Mouse (Mus musculus) cerebral cortex, adult 2 months (tissue): ENCODE measurements around the gene Prss40.

Experiments
- WGBS: fragments of 180-500 bp; shearing (Covaris S2); methylation state at CpG from one replicate; pipeline ENCODE4 v1.1.7; 2018; 5-methylcytosine and 5-hydroxymethylcytosine counted together

Gene Prss40

DNA sequence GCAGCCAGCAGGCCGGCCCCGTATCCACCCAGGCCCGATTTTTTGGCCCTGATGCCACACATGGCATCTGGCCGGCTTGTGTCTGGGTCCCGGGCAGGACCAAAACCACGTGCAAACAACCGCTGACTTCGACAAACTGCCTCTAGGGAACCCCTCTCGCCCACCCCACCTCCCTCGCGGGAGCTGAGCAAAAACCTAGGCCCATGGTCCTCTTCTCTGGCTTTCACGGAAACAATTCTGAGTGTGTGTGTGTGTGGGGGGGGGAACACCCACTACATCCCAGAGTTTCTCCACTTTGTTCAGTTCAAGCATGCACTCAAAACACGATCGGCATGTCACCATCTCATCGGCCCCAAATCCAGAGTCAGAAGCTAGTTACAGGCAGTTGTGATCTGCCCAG lies at the start of gene Prss40:
TSS of gene Prss40 (minus strand) at position 101 of the 400 bp plus-strand sequence.
- WGBS, result 90% methylated on average over 15 of the region's 15 CpGs

GRCm38 (mm10) chr1:34602363-34602762 lies 41.6 kb upstream of the Prss40 start:
- WGBS, result 21% methylated on average over 8 of the region's 8 CpGs

DNA sequence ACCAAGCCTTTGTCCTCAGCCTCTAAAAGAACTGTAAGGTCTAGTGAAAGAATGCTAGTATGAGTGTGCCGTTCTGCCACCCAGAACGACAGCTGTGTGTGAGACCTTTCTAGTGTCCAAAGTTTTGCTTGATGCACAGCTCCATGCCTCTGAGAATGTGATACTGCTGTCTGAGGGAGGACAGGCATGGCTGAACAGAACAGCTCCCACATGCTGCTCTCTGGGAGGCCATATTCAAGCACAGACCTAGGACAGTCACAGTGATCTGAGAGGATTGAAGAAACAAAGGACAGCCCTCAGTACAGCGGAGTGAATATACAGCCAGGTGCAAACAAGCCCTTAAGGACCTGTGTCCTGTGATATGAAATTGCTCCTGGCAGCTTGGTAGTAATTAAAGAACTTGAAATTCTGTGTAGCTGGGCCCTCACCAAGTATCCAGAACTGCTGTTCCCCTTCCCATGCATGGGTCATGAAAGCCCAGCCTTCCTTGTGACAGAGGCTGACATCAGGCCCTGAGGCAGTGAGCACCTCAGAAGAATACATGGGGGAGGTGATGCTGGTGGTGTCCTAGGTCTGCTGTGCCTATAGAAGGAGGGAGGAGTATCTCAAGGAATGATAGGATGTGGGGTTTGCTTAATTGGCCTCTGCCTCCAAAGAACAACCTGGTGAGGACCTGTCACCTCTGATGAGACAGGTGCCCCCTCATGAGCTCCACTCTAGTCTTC lies 40.7 kb upstream of the Prss40 start:
- 73% methylated on average over 3 of the region's 3 CpGs for WGBS

GRCm38 (mm10) chr1:34600000-34600399 lies 39.3 kb upstream of the Prss40 start:
- WGBS, result 79% methylated on average over 15 of the region's 15 CpGs

DNA sequence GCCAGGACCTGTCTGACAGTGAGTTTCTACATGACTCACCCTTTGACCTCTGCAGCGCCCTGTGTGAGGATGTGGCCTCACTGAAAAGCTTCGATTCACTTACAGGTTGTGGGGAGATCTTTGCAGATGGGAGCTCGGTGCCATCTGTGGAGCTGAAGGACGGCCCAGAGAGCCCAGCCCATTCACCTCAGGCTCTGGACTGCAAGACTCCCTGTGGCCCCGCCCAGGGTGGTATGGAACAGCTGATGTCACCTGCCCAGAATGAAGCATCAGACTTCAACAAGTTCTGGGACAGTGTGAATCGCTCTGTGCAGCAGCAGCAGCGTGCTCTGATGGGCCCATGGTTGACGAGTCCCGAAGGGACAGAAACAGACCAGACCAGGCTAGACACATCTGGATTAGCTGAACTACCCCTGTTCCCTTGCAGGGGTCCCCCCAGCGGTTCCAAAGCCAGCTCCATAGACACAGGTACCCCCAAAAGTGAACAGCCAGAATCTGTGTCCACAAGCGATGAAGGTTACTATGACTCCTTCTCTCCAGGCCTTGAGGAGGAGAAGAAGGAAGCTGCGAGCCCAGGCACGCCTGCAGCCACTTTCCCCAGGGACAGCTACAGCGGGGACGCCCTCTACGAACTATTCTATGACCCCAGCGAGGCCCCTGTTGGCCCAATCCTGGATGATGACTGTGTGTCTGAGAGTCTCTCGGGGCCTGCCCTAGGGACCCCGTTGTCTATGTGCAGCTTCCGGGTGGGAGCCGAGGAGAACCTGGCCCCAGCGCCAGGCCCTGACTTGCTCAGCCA lies 26.8 kb upstream of the Prss40 start:
- WGBS, result 85% methylated on average over 22 of the region's 22 CpGs

GRCm38 (mm10) chr1:34584736-34585135 lies 24.0 kb upstream of the Prss40 start:
- WGBS, result 61% methylated on average over 4 of the region's 4 CpGs

DNA sequence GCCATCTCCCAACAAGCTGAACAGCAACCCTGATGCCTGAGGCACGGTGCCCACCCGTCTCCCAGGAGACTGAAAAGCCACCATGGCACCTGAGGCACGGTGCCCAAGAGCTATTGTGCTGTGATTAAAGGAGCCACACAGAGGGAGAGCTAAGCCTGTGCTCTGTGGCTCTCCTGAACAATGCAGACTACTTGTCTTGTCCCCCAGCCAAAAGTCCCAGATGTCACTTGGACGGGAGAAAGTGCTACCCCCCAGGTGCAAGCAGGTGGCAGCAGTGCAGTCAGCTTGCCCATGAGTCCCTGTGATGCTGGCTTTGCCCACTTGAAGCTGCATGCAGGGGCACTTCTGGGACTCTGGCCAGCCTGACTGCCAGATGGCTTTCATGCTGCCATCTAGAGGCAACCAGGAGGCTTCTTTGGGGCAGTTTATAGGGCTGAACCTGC lies 23.1 kb upstream of the Prss40 start:
- 10% methylated on average over 4 of the region's 4 CpGs for WGBS

- 71% methylated on average over 6 of the region's 6 CpGs for WGBS
Observed at GRCm38 (mm10) chr1:34582218-34582617, 21.5 kb upstream of the Prss40 start.

DNA sequence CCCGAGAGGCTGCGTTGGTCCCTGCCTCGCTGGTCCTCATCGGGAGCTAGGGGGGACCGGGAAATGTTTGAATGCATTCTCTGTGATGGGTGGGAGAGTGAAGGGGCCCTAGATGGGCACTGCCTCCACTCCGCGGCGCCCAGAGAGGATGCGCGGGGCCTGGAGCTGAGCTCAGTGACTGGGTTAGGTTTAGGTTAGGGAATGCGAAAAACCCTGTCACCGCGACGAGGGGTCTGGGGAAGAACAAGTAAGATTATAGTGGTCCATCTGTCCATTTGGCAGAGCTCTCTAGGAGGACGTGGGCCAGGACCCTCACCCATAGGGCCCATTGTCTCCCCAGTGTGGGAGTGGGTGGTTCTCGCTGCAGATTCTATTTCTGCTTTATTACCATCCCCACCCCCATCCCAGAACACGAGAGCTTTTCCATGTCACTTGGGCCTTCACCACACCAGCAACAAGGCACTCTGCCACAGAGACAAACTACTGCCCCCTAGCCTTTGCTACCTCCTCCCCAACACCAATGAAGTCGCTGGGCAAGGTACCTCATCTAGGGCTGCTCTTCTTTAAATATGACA lies 19.1 kb upstream of the Prss40 start:
- WGBS, result under 1% methylated on average over 18 of the region's 18 CpGs

DNA sequence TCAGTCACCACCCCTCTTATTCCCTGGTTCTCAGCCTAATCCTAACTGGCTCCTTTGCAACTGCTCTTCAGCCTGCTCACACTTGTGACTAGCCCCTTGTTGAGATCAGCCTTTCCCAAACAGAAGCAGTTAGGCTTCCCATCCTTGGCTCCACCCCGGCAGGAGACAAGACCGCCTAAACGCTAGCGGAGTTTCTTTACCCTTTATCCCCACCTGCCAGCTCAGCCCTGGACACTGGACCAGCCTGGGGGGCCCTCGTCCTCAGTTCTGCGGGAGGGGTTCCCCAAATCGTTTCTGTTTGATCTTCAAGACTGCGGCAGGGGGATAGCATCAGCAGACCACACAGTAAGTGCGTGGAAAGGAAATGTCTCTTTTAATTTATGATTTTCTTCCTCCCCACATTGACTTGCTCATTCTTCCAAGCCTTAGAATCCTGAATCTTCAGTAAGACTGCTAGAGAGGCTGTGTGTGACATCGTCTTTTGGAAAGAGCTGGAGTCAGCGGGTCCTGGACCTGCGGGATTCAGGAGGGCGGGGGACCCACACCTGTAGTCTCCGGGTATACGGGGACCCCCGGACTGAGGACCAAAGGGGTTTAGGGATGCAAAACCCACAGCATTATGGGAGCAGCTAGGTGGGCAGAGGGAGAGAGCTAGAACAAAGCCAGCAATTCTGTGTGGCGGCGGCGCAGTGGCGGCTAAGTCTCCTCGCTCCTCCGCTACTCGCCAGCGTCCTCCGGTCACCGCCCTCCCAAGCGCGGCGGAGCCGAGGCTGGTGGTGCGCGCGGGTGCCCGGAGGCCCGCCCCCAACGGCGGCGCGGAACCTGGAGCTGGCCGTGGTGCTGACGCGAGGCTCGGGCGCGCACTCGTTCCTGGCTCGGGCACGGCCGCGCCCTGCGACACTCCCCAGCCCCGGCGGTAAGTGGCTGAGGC lies 18.4 kb upstream of the Prss40 start, which contains the start of gene Amer3:
TSS of gene Amer3 (plus strand) at position 807 of the 931 bp plus-strand sequence.
- under 1% methylated on average over 53 of the region's 53 CpGs for WGBS

DNA sequence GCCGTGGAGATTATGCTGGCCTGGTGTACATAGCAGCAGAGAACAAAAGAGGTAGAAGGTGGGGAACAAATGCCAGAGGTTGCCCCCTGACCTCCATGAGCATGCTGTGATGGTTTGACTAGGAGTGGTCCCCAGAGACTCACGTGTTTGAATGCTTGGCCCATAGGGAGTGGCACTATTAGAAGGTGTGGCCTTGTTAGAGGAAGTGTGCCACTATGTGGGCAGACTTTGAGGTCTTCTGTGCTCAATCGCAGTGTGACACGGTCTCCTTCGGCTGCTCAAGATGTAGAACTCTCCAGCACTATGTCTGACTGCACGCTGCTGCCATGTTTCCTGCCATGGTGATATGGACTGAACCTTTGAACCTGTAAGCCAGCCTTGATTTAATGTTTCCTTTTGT lies 12.5 kb upstream of the Prss40 start:
- 90% methylated on average over 6 of the region's 6 CpGs for WGBS

DNA sequence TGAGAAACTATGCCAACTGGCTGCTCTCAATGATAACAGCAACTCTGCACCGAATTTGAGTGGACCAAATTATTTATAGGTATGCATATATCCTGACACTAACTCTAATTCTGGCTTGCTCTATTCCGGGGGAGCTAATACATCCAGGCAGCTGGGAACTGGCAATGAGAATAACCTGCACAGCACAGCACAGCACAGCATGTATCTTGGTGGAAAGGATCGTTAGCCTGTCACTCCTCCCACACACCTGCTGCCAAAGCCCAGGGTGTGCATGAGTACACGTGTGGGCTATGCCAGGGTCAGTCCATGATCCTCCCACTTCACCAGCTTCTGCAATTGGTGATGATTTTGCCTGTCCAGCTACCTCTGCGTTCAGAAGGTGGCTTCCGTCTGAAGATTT lies 10.7 kb upstream of the Prss40 start:
- WGBS, result 36% methylated on average over 6 of the region's 6 CpGs

- WGBS, result 94% methylated on average over 2 of the region's 2 CpGs
Observed at GRCm38 (mm10) chr1:34569876-34570275, 9.1 kb upstream of the Prss40 start.

DNA sequence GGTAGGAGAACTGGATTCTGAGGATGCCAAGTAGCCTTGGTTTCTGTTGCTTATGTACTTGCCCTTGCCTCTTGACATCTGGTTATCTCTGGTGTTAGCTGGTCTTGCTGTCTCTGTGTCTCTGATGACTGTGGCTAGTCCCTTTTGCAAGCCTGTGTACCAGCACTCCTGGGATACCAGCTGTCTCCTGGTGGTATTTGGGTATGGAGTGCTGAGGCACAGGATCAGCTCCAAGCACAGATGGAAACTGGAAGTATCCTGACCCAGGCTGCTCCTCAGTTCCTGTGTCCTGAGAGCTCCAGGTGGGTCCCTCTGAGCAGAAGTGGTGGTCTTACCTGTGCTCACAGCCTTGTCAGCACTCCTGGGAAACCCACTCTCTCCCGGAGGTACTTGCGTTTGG lies 7.4 kb upstream of the Prss40 start:
- WGBS, result 91% methylated on average over 2 of the region's 2 CpGs

- WGBS, result 85% methylated on average over 8 of the region's 8 CpGs
Observed at GRCm38 (mm10) chr1:34564383-34565045, 3.8 kb upstream of the Prss40 start.

- WGBS, result 93% methylated on average over 7 of the region's 7 CpGs
Observed at GRCm38 (mm10) chr1:34554275-34554674, 6.5 kb downstream of the Prss40 start.

DNA sequence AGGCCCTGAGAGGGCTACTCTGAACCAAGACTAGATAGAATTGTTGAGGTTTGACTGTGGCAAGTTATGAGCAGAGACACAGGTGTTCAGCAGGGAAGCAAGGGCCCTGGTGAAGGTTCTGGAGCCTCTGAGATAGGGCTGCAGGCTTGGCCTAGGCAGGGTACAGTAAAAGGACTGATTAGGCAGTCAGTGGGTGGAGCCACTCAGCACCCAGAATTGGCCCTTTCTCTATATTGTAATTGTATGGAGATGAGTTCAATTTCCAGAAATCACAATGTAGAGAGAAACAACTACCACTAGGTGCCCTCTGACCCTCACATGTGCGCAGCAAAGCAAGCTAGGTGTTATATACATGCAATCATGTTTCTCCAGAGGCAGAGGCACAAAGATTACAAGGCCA lies 7.1 kb downstream of the Prss40 start:
- WGBS, result 92% methylated on average over 1 of the region's 1 CpGs

DNA sequence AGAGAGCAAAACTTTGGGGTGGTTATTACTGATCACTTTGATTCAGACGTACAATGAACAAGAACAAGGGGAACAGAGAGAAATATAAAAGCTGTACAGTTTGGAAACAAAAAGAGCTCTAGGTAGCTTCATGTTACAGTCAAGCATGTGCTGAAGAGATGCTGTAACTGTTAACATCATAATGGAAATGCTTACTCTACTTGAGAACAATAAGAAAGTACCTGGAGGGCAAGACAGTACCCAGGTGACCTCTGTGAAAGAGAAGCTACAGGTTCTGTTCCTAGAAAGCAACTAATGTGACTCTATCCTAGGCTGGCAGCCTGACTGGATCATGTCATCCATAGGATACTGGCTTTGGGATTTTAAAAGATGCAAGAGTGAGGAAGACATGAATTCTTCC lies 13.7 kb downstream of the Prss40 start:
- WGBS, result 93% methylated on average over 1 of the region's 1 CpGs

DNA sequence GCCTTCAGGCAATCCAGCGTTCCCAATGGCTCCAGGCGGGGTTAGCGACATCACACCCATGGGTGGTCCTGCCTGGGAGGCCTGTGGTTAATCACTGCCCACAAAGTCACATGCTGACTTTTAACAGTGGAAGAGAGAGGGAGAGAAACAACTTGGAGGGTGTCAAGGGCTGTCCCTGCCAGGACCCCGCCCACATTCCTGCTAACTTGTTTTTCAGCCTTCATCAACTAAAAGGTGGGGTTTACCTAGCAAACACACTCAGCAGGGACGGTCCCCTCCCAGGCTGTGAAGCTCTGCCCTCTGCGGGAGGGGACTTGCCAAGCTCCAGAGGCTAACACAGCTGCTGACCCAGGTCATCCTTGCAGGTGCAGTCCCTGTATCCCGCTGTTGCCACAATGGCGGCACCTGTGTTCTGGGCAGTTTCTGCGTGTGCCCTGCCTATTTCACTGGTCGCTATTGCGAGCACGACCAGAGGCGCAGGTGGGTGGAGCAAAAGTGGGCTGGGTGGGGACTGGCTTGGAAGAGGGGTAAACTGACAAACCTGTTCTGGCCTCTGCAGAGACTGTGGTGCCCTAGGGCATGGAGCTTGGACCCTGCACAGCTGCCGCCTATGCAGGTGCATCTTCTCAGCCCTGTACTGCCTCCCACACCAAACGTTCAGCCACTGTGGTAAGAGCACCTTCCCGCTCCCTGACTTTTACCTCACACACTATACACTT lies 23.8 kb downstream of the Prss40 start:
- 8% methylated on average over 16 of the region's 16 CpGs for WGBS

DNA sequence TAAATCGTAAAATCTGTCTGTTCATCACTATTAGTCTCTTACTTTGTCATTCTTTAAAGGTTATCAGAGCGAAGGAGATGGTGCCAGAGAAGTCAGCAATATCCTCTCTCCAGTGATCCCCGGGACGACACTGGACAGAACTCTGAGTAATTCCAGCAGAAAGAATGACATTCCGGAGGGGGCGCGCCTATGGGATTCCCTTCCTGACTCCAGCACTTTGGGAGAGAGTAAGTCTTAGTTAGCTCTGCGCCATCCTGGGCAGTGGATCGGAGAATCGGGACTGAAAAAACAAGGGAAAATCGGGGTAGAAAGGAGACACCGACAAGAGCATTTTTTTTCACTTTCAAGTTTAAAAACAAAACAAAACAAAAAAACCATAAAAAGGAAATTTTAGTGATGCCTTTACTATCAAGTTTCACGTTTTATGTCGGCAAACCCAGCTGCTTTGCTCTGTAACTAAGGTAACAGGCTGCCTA lies 24.4 kb downstream of the Prss40 start:
- WGBS, result 6% methylated on average over 14 of the region's 14 CpGs
